ENCODE assay signal across 8 mouse cellular contexts in genomic region chr10:41491111-41491510, GRCm38 (mm10). TPM values are rescaled to one million over a fixed set of nuclear protein-coding genes. Genes with fewer than 3 reads are reported as not detected.
A peak's percentile ranks its signal among the peaks of the same experiment; 100 is the strongest.
DNase-seq lines count a peak whose midpoint lies in the region; ATAC-seq and TF ChIP-seq lines count a peak whose summit lies in the region.

No protein-coding gene starts in this region.

- H3K9ac ChIP-seq in lung, postnatal 0 days (replicated peaks; ENCODE audit: low read depth): no peak overlapping the region
- no peak overlapping the region for H3K9ac ChIP-seq in neural tube, embryonic 14.5 days (replicated peaks; ENCODE audit: low read depth, low read length)

- peaks cover 10% of the 10 kb centered on the region; the same call in 1 of the 2 replicates for H3K36me3 ChIP-seq in lung, postnatal 0 days (ENCODE audit: insufficient read depth, low read length)
- H3K36me3 ChIP-seq in neural tube, embryonic 14.5 days (ENCODE audit: control insufficient read depth, insufficient read depth, low read length): 0 out of 2 replicates have a peak, but pooled peaks cover 8% of the 10 kb centered on the region

- no peak overlapping the region for H3K4me3 ChIP-seq in lung, postnatal 0 days (ENCODE audit: low read depth, low read length)
- H3K4me3 ChIP-seq in neural tube, embryonic 14.5 days (ENCODE audit: low read depth, low read length): peak overlapping the region; percentile 65; the same call in 1 of the 2 replicates

- H3K9me3 ChIP-seq in lung, postnatal 0 days (ENCODE audit: low read length): no peaks in the 10 kb centered on the region
- H3K9me3 ChIP-seq in neural tube, embryonic 14.5 days (ENCODE audit: control insufficient read depth, low read length): no peaks in the 10 kb centered on the region

- 28% methylated on average over 4 of the region's 4 CpGs for WGBS in lung, postnatal 0 days
- 49% methylated on average over 4 of the region's 4 CpGs for WGBS in neural tube, embryonic 14.5 days

- peak overlapping the region; percentile 98 for H3K4me2 ChIP-seq in lung, postnatal 0 days (replicated peaks; ENCODE audit: low read depth, low read length)
- peak overlapping the region; percentile 89; the same call in 1 of the 2 replicates for H3K4me2 ChIP-seq in neural tube, embryonic 14.5 days (ENCODE audit: low read depth, low read length)

- H3K4me1 ChIP-seq in lung, postnatal 0 days (ENCODE audit: insufficient read depth, low read depth, low read length): peaks cover 5% of the 10 kb centered on the region; the same call in 1 of the 2 replicates
- H3K4me1 ChIP-seq in neural tube, embryonic 14.5 days (ENCODE audit: control insufficient read depth, insufficient read depth, low read length): peaks cover 3% of the 10 kb centered on the region; the same call in 1 of the 2 replicates

- ATAC-seq in CD4-positive, CD25-positive, alpha-beta regulatory T cell, adult 4 months: no peak
- ATAC-seq in lung, postnatal 0 days: no peak
- ATAC-seq in neural tube, embryonic 14.5 days (ENCODE audit: low read depth): no peak
- no peak for ATAC-seq in megakaryocyte progenitor cell, adult 5-6 weeks (replicated peaks; ENCODE audit: poor library complexity)

- DNase-seq in CD4-positive, CD25-positive, alpha-beta regulatory T cell, adult 2 months (ENCODE audit: low read depth, low spot score): peak; percentile 33
- peak; percentile 7 for DNase-seq in lung, postnatal 0 days (ENCODE audit: low spot score)
- no peak for DNase-seq in lung, postnatal 10 days
- peak; percentile 60 to 64 for DNase-seq in kidney, postnatal 36 days
- DNase-seq in right cerebral cortex, postnatal 10 days (ENCODE audit: low spot score in 2 of 2): no peak

- no peak for TF ChIP-seq EP300 in lung, postnatal 0 days (IDR thresholded peaks at IDR 0.05)

- TF ChIP-seq CTCF in lung, postnatal 0 days (IDR thresholded peaks at IDR 0.05): no peak

- H3K27ac ChIP-seq in lung, postnatal 0 days (ENCODE audit: low read length): no peak overlapping the region
- no peak overlapping the region for H3K27ac ChIP-seq in neural tube, embryonic 14.5 days (ENCODE audit: low read depth, low read length)

- no peaks in the 10 kb centered on the region for H3K27me3 ChIP-seq in lung, postnatal 0 days (replicated peaks; ENCODE audit: insufficient read depth, low read length)
- no peaks in the 10 kb centered on the region for H3K27me3 ChIP-seq in neural tube, embryonic 14.5 days (ENCODE audit: control insufficient read depth, insufficient read depth, low read length)

RNA-seq across cellular contexts. Expression of gene Ppil6, which starts 0.9 kb away (rescaled TPM):
- polyA plus RNA-seq in CD4-positive, CD25-positive, alpha-beta regulatory T cell, adult 4 months (2017; shearing (Covaris generic)): not detected
- polyA plus RNA-seq in lung, postnatal 0 days (2015; fragmentation: Nextera tagmentation; extraction: Ambion mirVana): 11.1 and 11.7 TPM in 2 replicates
- polyA plus RNA-seq in neural tube, embryonic 14.5 days (2014; fragmentation: Nextera tagmentation; extraction: Ambion mirVana): 1.7 and 3.5 TPM in 2 replicates
- 1.1 TPM in 1 of 2 replicates, not detected in the other for total RNA-seq in megakaryocyte progenitor cell, adult 5-6 weeks (2015)
- total RNA-seq in megakaryocyte progenitor cell, adult 5-6 weeks (2017): 1.5 TPM in 1 of 2 replicates, not detected in the other

RNA-seq across cellular contexts. Expression of gene Smpd2, which starts 0.9 kb away (rescaled TPM):
- polyA plus RNA-seq in CD4-positive, CD25-positive, alpha-beta regulatory T cell, adult 4 months (2017; shearing (Covaris generic)): 10 to 100 TPM; 34.8 to 42.2 TPM
- polyA plus RNA-seq in lung, postnatal 0 days (2015; fragmentation: Nextera tagmentation; extraction: Ambion mirVana): 54.9 and 58.6 TPM in 2 replicates
- 30.6 and 34.3 TPM in 2 replicates for polyA plus RNA-seq in neural tube, embryonic 14.5 days (2014; fragmentation: Nextera tagmentation; extraction: Ambion mirVana)
- total RNA-seq in megakaryocyte progenitor cell, adult 5-6 weeks (2015): 12.8 and 13.7 TPM in 2 replicates
- 8.1 and 20.0 TPM in 2 replicates for total RNA-seq in megakaryocyte progenitor cell, adult 5-6 weeks (2017)

RNA-seq across cellular contexts. Expression of gene Mical1, which starts 15.0 kb away (rescaled TPM):
- polyA plus RNA-seq in CD4-positive, CD25-positive, alpha-beta regulatory T cell, adult 4 months (2017; shearing (Covaris generic)): 100 to 1,000 TPM in 1 of 2 experiments, 10 to 100 TPM in 1; 61.7 to 140 TPM
- polyA plus RNA-seq in lung, postnatal 0 days (2015; fragmentation: Nextera tagmentation; extraction: Ambion mirVana): 22.8 and 27.9 TPM in 2 replicates
- polyA plus RNA-seq in neural tube, embryonic 14.5 days (2014; fragmentation: Nextera tagmentation; extraction: Ambion mirVana): 19.8 and 31.9 TPM in 2 replicates
- total RNA-seq in megakaryocyte progenitor cell, adult 5-6 weeks (2015): 29.9 and 32.3 TPM in 2 replicates
- total RNA-seq in megakaryocyte progenitor cell, adult 5-6 weeks (2017): 39.1 and 40.7 TPM in 2 replicates

RNA-seq across cellular contexts. Expression of gene Cd164, which starts 28.1 kb away (rescaled TPM):
- 100 to 1,000 TPM; 207 to 236 TPM for polyA plus RNA-seq in CD4-positive, CD25-positive, alpha-beta regulatory T cell, adult 4 months (2017; shearing (Covaris generic))
- polyA plus RNA-seq in lung, postnatal 0 days (2015; fragmentation: Nextera tagmentation; extraction: Ambion mirVana): 130 and 135 TPM in 2 replicates
- polyA plus RNA-seq in neural tube, embryonic 14.5 days (2014; fragmentation: Nextera tagmentation; extraction: Ambion mirVana): 44.6 and 65.9 TPM in 2 replicates
- 224 and 232 TPM in 2 replicates for total RNA-seq in megakaryocyte progenitor cell, adult 5-6 weeks (2015)
- 115 and 172 TPM in 2 replicates for total RNA-seq in megakaryocyte progenitor cell, adult 5-6 weeks (2017)

RNA-seq across cellular contexts. Expression of gene Zbtb24, which starts 40.9 kb away (rescaled TPM):
- 10 to 100 TPM; 27.5 to 35.8 TPM for polyA plus RNA-seq in CD4-positive, CD25-positive, alpha-beta regulatory T cell, adult 4 months (2017; shearing (Covaris generic))
- 14.6 and 14.8 TPM in 2 replicates for polyA plus RNA-seq in lung, postnatal 0 days (2015; fragmentation: Nextera tagmentation; extraction: Ambion mirVana)
- 16.9 and 20.0 TPM in 2 replicates for polyA plus RNA-seq in neural tube, embryonic 14.5 days (2014; fragmentation: Nextera tagmentation; extraction: Ambion mirVana)
- 10.4 and 12.6 TPM in 2 replicates for total RNA-seq in megakaryocyte progenitor cell, adult 5-6 weeks (2015)
- total RNA-seq in megakaryocyte progenitor cell, adult 5-6 weeks (2017): 15.9 and 21.9 TPM in 2 replicates

Comparison
In these comparisons a context has a peak if more than half of its experiments do, and no peak if none do; other contexts are left out.
1. DNase-seq: peak in CD4-positive, CD25-positive, alpha-beta regulatory T cell, adult 2 months (single experiment), lung, postnatal 0 days (single experiment) and kidney, postnatal 36 days (2 of 2); none in lung, postnatal 10 days (single experiment) and right cerebral cortex, postnatal 10 days (0 of 2).